Comparison of ENCODE assay signal across 24 mouse cellular contexts in genomic region chr7:65466137-65466536, GRCm38 (mm10).
DNase-seq lines count a peak whose midpoint lies in the region; ATAC-seq and TF ChIP-seq lines count a peak whose summit lies in the region.
"Had no signal": no experiment of that assay in that cellular context is flagged by ENCODE, and none has a peak within 500 bp of the region (broad histone marks: within the 10 kb centered on the region; RNA-seq: fewer than 3 reads in every experiment).

No protein-coding gene starts in this region.

- H3K9ac ChIP-seq in kidney, embryonic 16.5 days (replicated peaks; ENCODE audit: low read length) = 0 out of 2 replicates have a peak overlapping the region, but pooled peaks have one; percentile 12
- no peak overlapping the region for H3K9ac ChIP-seq in ES-Bruce4 (ENCODE audit: low read depth, poor library complexity, severe bottlenecking)
- H3K9ac ChIP-seq in heart, postnatal 0 days (replicated peaks; ENCODE audit: low read depth, low read length) = no peak overlapping the region
- H3K9ac ChIP-seq in intestine, postnatal 0 days (ENCODE audit: low read depth, low read length) = no peak overlapping the region
- H3K9ac ChIP-seq in midbrain, embryonic 14.5 days (replicated peaks; ENCODE audit: low read length) = no peak overlapping the region
- H3K9ac ChIP-seq: forebrain, embryonic 12.5 days; heart, embryonic 13.5 days; hindbrain, embryonic 14.5 days; neural tube, embryonic 13.5 days had no signal

- ATAC-seq in kidney, embryonic 16.5 days (ENCODE audit: low FRiP score, low TSS enrichment) = no peak
- ATAC-seq in heart, postnatal 0 days (ENCODE audit: insufficient read depth, low read depth) = no peak
- ATAC-seq in intestine, postnatal 0 days = no peak
- ATAC-seq in midbrain, embryonic 14.5 days (ENCODE audit: low FRiP score, low TSS enrichment) = no peak

- 43% methylated on average over 11 of the region's 11 CpGs for WGBS in kidney, embryonic 16.5 days
- WGBS in heart, postnatal 0 days = 39% methylated on average over 11 of the region's 11 CpGs
- WGBS in intestine, postnatal 0 days = 32% methylated on average over 11 of the region's 11 CpGs
- WGBS in midbrain, embryonic 14.5 days = 48% methylated on average over 11 of the region's 11 CpGs
- 46% methylated on average over 11 of the region's 11 CpGs for WGBS in thymus, adult 2 months

- no peak overlapping the region for H3K4me3 ChIP-seq in kidney, embryonic 16.5 days (ENCODE audit: low read length)
- H3K4me3 ChIP-seq in ES-Bruce4 (ENCODE audit: low read depth, low read length) = no peak overlapping the region
- H3K4me3 ChIP-seq in heart, postnatal 0 days (ENCODE audit: low read depth, low read length) = no peak overlapping the region
- no peak overlapping the region for H3K4me3 ChIP-seq in intestine, postnatal 0 days (ENCODE audit: low read depth, low read length)
- H3K4me3 ChIP-seq in left cerebral cortex, adult 2 months = no peak overlapping the region
- no peak overlapping the region for H3K4me3 ChIP-seq in midbrain, embryonic 14.5 days (replicated peaks; ENCODE audit: low read depth, low read length)
- H3K4me3 ChIP-seq in thymus, adult 2 months (ENCODE audit: control insufficient read depth, insufficient read depth, low read length) = no peak overlapping the region
- H3K4me3 ChIP-seq: forebrain, embryonic 12.5 days; heart, embryonic 13.5 days; neural tube, embryonic 13.5 days had no signal

- no peak for TF ChIP-seq CTCF in ES-Bruce4 (IDR thresholded peaks at IDR 0.05; ENCODE audit: low read depth, low read length)
- TF ChIP-seq CTCF in heart, postnatal 0 days (IDR thresholded peaks at IDR 0.05; ENCODE audit: low read depth) = no peak
- TF ChIP-seq CTCF in intestine, postnatal 0 days (IDR thresholded peaks at IDR 0.05; ENCODE audit: low read depth) = no peak
- TF ChIP-seq CTCF in left cerebral cortex, adult 2 months (IDR thresholded peaks at IDR 0.05) = no peak
- TF ChIP-seq CTCF in thymus, adult 2 months (IDR thresholded peaks at IDR 0.05; ENCODE audit: borderline replicate concordance, control insufficient read depth, extremely low read depth, insufficient read depth, low read length, poor library complexity) = no peak

- no peaks in the 10 kb centered on the region for H3K27me3 ChIP-seq in kidney, embryonic 16.5 days (ENCODE audit: insufficient read depth, low read length)
- no peaks in the 10 kb centered on the region for H3K27me3 ChIP-seq in ES-Bruce4 (ENCODE audit: control insufficient read depth, insufficient read depth, low read length, poor library complexity, severe bottlenecking)
- H3K27me3 ChIP-seq in heart, postnatal 0 days (ENCODE audit: control insufficient read depth, insufficient read depth, low read length) = no peaks in the 10 kb centered on the region
- no peaks in the 10 kb centered on the region for H3K27me3 ChIP-seq in intestine, postnatal 0 days (replicated peaks; ENCODE audit: control insufficient read depth, insufficient read depth, low read length)
- H3K27me3 ChIP-seq in midbrain, embryonic 14.5 days (ENCODE audit: control insufficient read depth, insufficient read depth, low read length) = no peaks in the 10 kb centered on the region
- H3K27me3 ChIP-seq in thymus, adult 2 months (ENCODE audit: control insufficient read depth, insufficient read depth, low read length) = no peaks in the 10 kb centered on the region
- H3K27me3 ChIP-seq: forebrain, embryonic 12.5 days; heart, embryonic 13.5 days; neural tube, embryonic 13.5 days had no signal

- intact Hi-C loops in left cerebral cortex, adult 2 months (cut with DNase I) = no loop called here

- no peak for TF ChIP-seq POLR2A in ES-Bruce4 (IDR thresholded peaks at IDR 0.05; ENCODE audit: insufficient read depth, low read length)
- TF ChIP-seq POLR2A in thymus, adult 2 months (IDR thresholded peaks at IDR 0.05; ENCODE audit: control insufficient read depth, extremely low read depth, insufficient read depth, low read length, poor library complexity) = no peak

- no peak overlapping the region for H3K27ac ChIP-seq in kidney, embryonic 16.5 days (ENCODE audit: low read length)
- no peak overlapping the region for H3K27ac ChIP-seq in ES-Bruce4 (ENCODE audit: insufficient read depth, low read length)
- H3K27ac ChIP-seq in heart, postnatal 0 days (ENCODE audit: low read depth) = no peak overlapping the region
- peak overlapping the region; percentile 70 for H3K27ac ChIP-seq in intestine, postnatal 0 days (ENCODE audit: low read depth, low read length)
- no peak overlapping the region for H3K27ac ChIP-seq in left cerebral cortex, adult 2 months
- no peak overlapping the region for H3K27ac ChIP-seq in midbrain, embryonic 14.5 days (replicated peaks; ENCODE audit: low read depth, low read length)
- no peak overlapping the region for H3K27ac ChIP-seq in thymus, adult 2 months (ENCODE audit: control insufficient read depth, insufficient read depth, low read length)
- H3K27ac ChIP-seq: forebrain, embryonic 12.5 days; heart, embryonic 13.5 days; hindbrain, embryonic 14.5 days; kidney, postnatal 0 days had no signal

- peaks cover 14% of the 10 kb centered on the region for H3K4me1 ChIP-seq in kidney, embryonic 16.5 days (ENCODE audit: insufficient read depth, low read length)
- peaks cover 2% of the 10 kb centered on the region for H3K4me1 ChIP-seq in ES-Bruce4 (ENCODE audit: control insufficient read depth, insufficient read depth, low read length)
- peaks cover 35% of the 10 kb centered on the region for H3K4me1 ChIP-seq in heart, postnatal 0 days (ENCODE audit: control insufficient read depth, insufficient read depth)
- peaks cover 10% of the 10 kb centered on the region; the same call in 1 of the 2 replicates for H3K4me1 ChIP-seq in intestine, postnatal 0 days (replicated peaks; ENCODE audit: control insufficient read depth, insufficient read depth, low read length)
- H3K4me1 ChIP-seq in midbrain, embryonic 14.5 days (ENCODE audit: control insufficient read depth, insufficient read depth, low read length) = 0 out of 2 replicates have a peak, but pooled peaks cover 4% of the 10 kb centered on the region
- H3K4me1 ChIP-seq in thymus, adult 2 months (replicated peaks; ENCODE audit: control insufficient read depth, insufficient read depth, low read length) = no peaks in the 10 kb centered on the region

- TF ChIP-seq EP300 in ES-Bruce4 (IDR thresholded peaks at IDR 0.05; ENCODE audit: insufficient read depth, low read depth, low read length) = 0 out of 2 replicates have a peak, but pooled peaks have one; percentile 21
- no peak for TF ChIP-seq EP300 in heart, postnatal 0 days (IDR thresholded peaks at IDR 0.05; ENCODE audit: low read depth)

- H3K9me3 ChIP-seq in kidney, embryonic 16.5 days (ENCODE audit: low read length) = no peaks in the 10 kb centered on the region
- H3K9me3 ChIP-seq in ES-Bruce4 (replicated peaks; ENCODE audit: control insufficient read depth, insufficient read depth, low read length, poor library complexity, severe bottlenecking) = no peaks in the 10 kb centered on the region
- H3K9me3 ChIP-seq in heart, postnatal 0 days (replicated peaks; ENCODE audit: control insufficient read depth, low read length) = no peaks in the 10 kb centered on the region
- H3K9me3 ChIP-seq in intestine, postnatal 0 days (ENCODE audit: control insufficient read depth) = no peaks in the 10 kb centered on the region
- no peaks in the 10 kb centered on the region for H3K9me3 ChIP-seq in midbrain, embryonic 14.5 days (ENCODE audit: control insufficient read depth, low read length)
- H3K9me3 ChIP-seq: forebrain, embryonic 12.5 days; heart, embryonic 13.5 days; neural tube, embryonic 13.5 days had no signal

- H3K36me3 ChIP-seq in kidney, embryonic 16.5 days (ENCODE audit: insufficient read depth, low read length) = no peaks in the 10 kb centered on the region
- H3K36me3 ChIP-seq in ES-Bruce4 (ENCODE audit: control insufficient read depth, insufficient read depth, low read length, poor library complexity, severe bottlenecking) = no peaks in the 10 kb centered on the region
- H3K36me3 ChIP-seq in heart, postnatal 0 days (replicated peaks; ENCODE audit: control insufficient read depth, insufficient read depth, low read length) = no peaks in the 10 kb centered on the region
- H3K36me3 ChIP-seq in intestine, postnatal 0 days (ENCODE audit: control insufficient read depth, insufficient read depth) = no peaks in the 10 kb centered on the region
- H3K36me3 ChIP-seq in midbrain, embryonic 14.5 days (ENCODE audit: control insufficient read depth, insufficient read depth, low read length) = no peaks in the 10 kb centered on the region
- no peaks in the 10 kb centered on the region for H3K36me3 ChIP-seq in thymus, adult 2 months (ENCODE audit: control insufficient read depth, insufficient read depth, low read length)
- H3K36me3 ChIP-seq: forebrain, embryonic 12.5 days; heart, embryonic 13.5 days; neural tube, embryonic 13.5 days had no signal

- DNase-seq in kidney, postnatal 36 days = no peak
- DNase-seq in heart, postnatal 0 days (ENCODE audit: low spot score) = peak; percentile 46
- no peak for DNase-seq in left cerebral cortex, adult 2 months (ENCODE audit: extremely low spot score in 1 of 2, low spot score in 2 of 2)
- DNase-seq in midbrain, embryonic 14.5 days = no peak
- DNase-seq in thymus, adult 2 months = no peak
- DNase-seq: adrenal gland, adult 2 months; cerebellum, adult 9-10 months; gastrocnemius, postnatal 10 days; kidney, adult 11 months; left cerebral cortex, postnatal 4 days; liver; lung, adult 18-20 months; lung, postnatal 36 days; retina, postnatal 1 day; thymus, postnatal 4 days had no signal

- H3K4me2 ChIP-seq in kidney, embryonic 16.5 days (replicated peaks; ENCODE audit: low read depth, low read length) = no peak overlapping the region
- no peak overlapping the region for H3K4me2 ChIP-seq in heart, postnatal 0 days (ENCODE audit: low read depth, low read length)
- H3K4me2 ChIP-seq in intestine, postnatal 0 days (replicated peaks; ENCODE audit: low read depth) = no peak overlapping the region
- no peak overlapping the region for H3K4me2 ChIP-seq in midbrain, embryonic 14.5 days (ENCODE audit: low read length)
- H3K4me2 ChIP-seq: forebrain, embryonic 12.5 days; heart, embryonic 13.5 days; hindbrain, embryonic 14.5 days; midbrain, embryonic 11.5 days; neural tube, embryonic 13.5 days had no signal
